Mouse (Mus musculus) limb, embryonic 10.5 days (tissue): Measurements from ENCODE around the gene Bod1l. TPM values are rescaled to one million over a fixed set of nuclear protein-coding genes. Genes with fewer than 3 reads are reported as not detected.

ENCODE experiments used
- DNase-seq: peaks from one replicate; pipeline ENCODE4 v3.0.0-alpha.2; 2017; ENCODE audit warnings: low spot score
- H3K27ac ChIP-seq: fragments of 300-500 bp; sonication (generic); 2 replicates; pipeline ENCODE4 v1.5.1; 2016; ENCODE audit warnings: mild to moderate bottlenecking
- H3K27me3 ChIP-seq: fragments of 300-500 bp; sonication (generic); 2 replicates; pipeline ENCODE4 v1.6.1; 2016; ENCODE audit warnings: low read depth, mild to moderate bottlenecking; ENCODE audit not compliant: poor library complexity, severe bottlenecking
- H3K36me3 ChIP-seq: fragments of 300-500 bp; sonication (generic); 2 replicates; pipeline ENCODE4 v1.6.1; 2016; ENCODE audit warnings: mild to moderate bottlenecking, moderate library complexity
- H3K4me1 ChIP-seq: fragments of 300-500 bp; sonication (generic); 2 replicates; pipeline ENCODE4 v1.6.1; 2016
- H3K4me3 ChIP-seq: fragments of 300-500 bp; sonication (generic); 2 replicates; pipeline ENCODE4 v1.5.1; 2016; ENCODE audit warnings: mild to moderate bottlenecking, moderate library complexity
- H3K9me3 ChIP-seq: fragments of 300-500 bp; sonication (generic); replicated peaks from 2 replicates; pipeline ENCODE4 v1.6.1; 2016; ENCODE audit warnings: mild to moderate bottlenecking
- WGBS: fragments of 180-500 bp; shearing (Covaris S2); methylation state at CpG from one replicate; pipeline ENCODE4 v1.1.7; 2016; 5-methylcytosine and 5-hydroxymethylcytosine counted together
- microRNA-seq: library from miRNA; unstranded; fragments of <30 nt; microRNA quantifications from one replicate; pipeline ENCODE4, GENCODE M21; 2017
- polyA plus RNA-seq: library from polyadenylated mRNA; unstranded; fragments of >200 nt; fragmentation: Nextera tagmentation; extraction: Ambion mirVana; gene quantifications from 2 replicates; pipeline ENCODE4 v1.2.1, GENCODE M21; 2016

Gene Bod1l
- polyA plus RNA-seq, 1 experiment from 2014 or later = 18.5 TPM

- Histone ChIP-seq H3K27ac (no peak overlapping the region), H3K4me3 (no peak overlapping the region), H3K4me1 (peaks cover 8% of the 10 kb centered on the region; the same call in 1 of the 2 replicates), H3K36me3 (no peaks in the 10 kb centered on the region), H3K9me3 (no peaks in the 10 kb centered on the region), H3K27me3 (peaks cover 100% of the 10 kb centered on the region)
- peak; percentile 36 for DNase-seq
- WGBS = 2% methylated on average over 13 of the region's 15 CpGs
These were observed 99.0 kb downstream of the Bod1l start for GRCm38 (mm10) chr5:41744898-41745780.

GRCm38 (mm10) chr5:41744234-41744633 is 99.9 kb downstream of the Bod1l start:
- Histone ChIP-seq H3K27ac (no peak overlapping the region), H3K27me3 (peaks cover 96% of the 10 kb centered on the region), H3K4me1 (peaks cover 8% of the 10 kb centered on the region; the same call in 1 of the 2 replicates), H3K9me3 (no peaks in the 10 kb centered on the region), H3K36me3 (no peaks in the 10 kb centered on the region), H3K4me3 (no peak overlapping the region)
- WGBS = 8% methylated on average over 7 of the region's 7 CpGs
- no peak for DNase-seq

GRCm38 (mm10) chr5:41738817-41739216 is 105.3 kb downstream of the Bod1l start:
- H3K4me1 ChIP-seq = peaks cover 21% of the 10 kb centered on the region
- no peaks in the 10 kb centered on the region for H3K9me3 ChIP-seq
- peaks cover 71% of the 10 kb centered on the region for H3K27me3 ChIP-seq
- no peak overlapping the region for H3K27ac ChIP-seq
- 63% methylated on average over 6 of the region's 6 CpGs for WGBS
- no peak for DNase-seq
- H3K4me3 ChIP-seq = no peak overlapping the region
- H3K36me3 ChIP-seq = no peaks in the 10 kb centered on the region

Small RNA genes within 50 kb of the gene (microRNA-seq; reads per million reads assigned to microRNA genes)
- gene Mir6414 = not detected

Other genes with a start within 250 kb of the Bod1l start
- 54.3 and 63.2 TPM in 2 replicates for gene Rab28, start 136.2 kb downstream of the Bod1l start, polyA plus RNA-seq
- 0.11 and 0.50 TPM in 2 replicates for gene Nkx3-2, start 79.8 kb downstream of the Bod1l start, polyA plus RNA-seq
- gene Gm16223, start 223.6 kb upstream of the Bod1l start, polyA plus RNA-seq = not detected in 2 replicates